Mouse (Mus musculus): ENCODE data around the gene Dennd6b. TPM values are rescaled to one million over a fixed set of nuclear protein-coding genes. Genes with fewer than 3 reads are reported as not detected.

The Dennd6b gene
- total RNA-seq, 2 experiments from 2014 or later, result 33.3 to 42.0 TPM

DNA sequence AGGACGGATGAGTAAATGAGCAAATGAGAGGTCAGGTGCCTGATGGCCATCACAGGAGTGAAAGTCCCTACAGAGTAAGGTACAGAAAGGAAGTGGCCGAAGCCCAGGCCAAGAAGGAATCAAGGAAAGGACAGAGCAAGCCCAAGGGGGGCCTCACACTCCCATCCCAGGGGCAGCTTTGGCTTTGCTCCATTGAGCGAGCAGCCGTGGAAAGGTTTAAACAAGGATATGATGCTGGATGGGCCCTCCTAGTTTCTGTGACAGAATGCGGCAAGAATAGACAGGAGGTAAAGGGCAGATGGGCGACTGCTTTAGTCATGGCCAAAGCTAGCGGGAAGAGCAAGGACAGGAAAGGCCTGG, 58.3 kb downstream of the Dennd6b start:
- no peak for DNase-seq (ENCODE audit: extremely low spot score in 1 of 2, low spot score in 1 of 2)

- no peak for DNase-seq (ENCODE audit: extremely low spot score in 1 of 2, low spot score in 1 of 2)
Observed at GRCm38 (mm10) chr15:89137378-89138045, 58.8 kb downstream of the Dennd6b start.

- no peak for DNase-seq (ENCODE audit: extremely low spot score in 1 of 2, low spot score in 1 of 2)
Observed at GRCm38 (mm10) chr15:89136461-89137155, 59.7 kb downstream of the Dennd6b start.

Small RNAs within 50 kb of the gene (microRNA-seq; reads per million reads assigned to microRNA genes)
- gene Mir6958 (4.6 to 5.0 reads per million in 2 experiments), gene Mir7118 (0 to 1.8 reads per million in 2 experiments)

Other genes with a start within 250 kb of the Dennd6b start
- 1 to 10 TPM; 1.9 to 2.1 TPM for gene Ttll8, start 242.1 kb downstream of the Dennd6b start, total RNA-seq (2021)
- gene Mlc1, start 217.5 kb downstream of the Dennd6b start, total RNA-seq (2021), result 100 to 1,000 TPM; 115 to 130 TPM
- not detected for gene Mov10l1, start 213.6 kb downstream of the Dennd6b start, total RNA-seq (2021)
- gene Panx2, start 136.8 kb downstream of the Dennd6b start, total RNA-seq (2021), result 100 to 1,000 TPM; 161 to 170 TPM
- 10 to 100 TPM; 20.5 to 21.2 TPM for gene Trabd, start 121.4 kb downstream of the Dennd6b start, total RNA-seq (2021)
- gene Selenoo, start 107.4 kb downstream of the Dennd6b start, total RNA-seq (2021), result 10 to 100 TPM; 19.7 to 22.5 TPM
- gene Tubgcp6, start 73.4 kb downstream of the Dennd6b start, total RNA-seq (2021), result 10 to 100 TPM; 29.0 to 29.9 TPM
- gene Hdac10, start 67.8 kb downstream of the Dennd6b start, total RNA-seq (2021), result 10 to 100 TPM; 12.5 to 16.5 TPM
- 1 to 10 TPM; 2.7 to 5.1 TPM for gene Mapk12, start 55.8 kb downstream of the Dennd6b start, total RNA-seq (2021)
- gene Mapk11, start 46.9 kb downstream of the Dennd6b start, total RNA-seq (2021), result 10 to 100 TPM; 20.3 to 24.8 TPM
- 10 to 100 TPM; 50.0 to 56.5 TPM for gene Plxnb2, start 15.7 kb downstream of the Dennd6b start, total RNA-seq (2021)
- gene Ppp6r2, start 15.1 kb upstream of the Dennd6b start, total RNA-seq (2021), result 100 to 1,000 TPM; 164 to 166 TPM
- gene Sbf1, start 118.8 kb upstream of the Dennd6b start, total RNA-seq (2021), result 100 to 1,000 TPM; 317 to 364 TPM
- gene Adm2, start 126.2 kb upstream of the Dennd6b start, total RNA-seq (2021), result not detected
- gene Miox, start 137.9 kb upstream of the Dennd6b start, total RNA-seq (2021), result not detected
- gene Lmf2, start 159.2 kb upstream of the Dennd6b start, total RNA-seq (2021), result 10 to 100 TPM; 15.2 to 20.8 TPM
- 10 to 100 TPM; 84.1 to 95.0 TPM for gene Ncaph2, start 159.2 kb upstream of the Dennd6b start, total RNA-seq (2021)
- gene Sco2, start 177.3 kb upstream of the Dennd6b start, total RNA-seq (2021), result 10 to 100 TPM; 34.1 to 36.7 TPM
- 1 to 10 TPM; 1.5 to 1.8 TPM for gene Tymp, start 180.5 kb upstream of the Dennd6b start, total RNA-seq (2021)
- gene Odf3b, start 182.8 kb upstream of the Dennd6b start, total RNA-seq (2021), result 1 to 10 TPM; 1.6 to 3.2 TPM
- gene Klhdc7b, start 188.4 kb upstream of the Dennd6b start, total RNA-seq (2021), result under 1 TPM; 0.30 to 0.38 TPM
- not detected for gene Syce3, start 214.0 kb upstream of the Dennd6b start, total RNA-seq (2021)
- gene Cpt1b, start 229.4 kb upstream of the Dennd6b start, total RNA-seq (2021), result 1 to 10 TPM; 1.4 to 2.3 TPM
- 1 to 10 TPM; 2.1 to 2.4 TPM for gene C730034F03Rik, start 233.1 kb upstream of the Dennd6b start, total RNA-seq (2021)
- gene Gm44502, start 233.2 kb upstream of the Dennd6b start, total RNA-seq (2021), result not detected
- 10 to 100 TPM; 34.3 to 43.4 TPM for gene Chkb, start 233.4 kb upstream of the Dennd6b start, total RNA-seq (2021)